Mouse (Mus musculus): ENCODE measurements around the gene Rab23.
"Not testable (repeated sequence)": the region's sequence is repeated elsewhere in the genome, so short reads cannot be mapped to it uniquely, and the experiment has no call there.

Gene Rab23

DNA sequence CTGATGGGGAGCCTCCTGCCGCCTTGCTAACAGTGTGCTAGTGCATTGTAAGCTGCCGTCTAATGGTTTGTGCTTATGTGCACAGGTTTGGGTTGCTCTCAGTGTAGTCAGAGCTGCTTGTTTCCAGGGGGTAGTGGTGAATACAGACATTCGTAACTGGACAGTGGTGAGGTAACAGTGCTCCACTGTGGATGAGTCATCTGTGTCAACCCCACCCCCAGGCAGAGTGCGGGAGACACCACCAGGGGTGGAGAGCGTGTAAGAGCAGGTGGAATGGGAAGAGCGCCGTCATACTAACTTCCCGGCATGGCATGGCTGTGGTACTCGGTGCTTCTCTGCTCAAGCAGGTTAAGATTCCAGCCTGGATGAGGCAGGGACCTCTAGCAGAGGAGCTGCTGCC lies 13.4 kb downstream of the Rab23 start:
- DNase-seq (ENCODE audit: low spot score in 2 of 2), result no peak

DNA sequence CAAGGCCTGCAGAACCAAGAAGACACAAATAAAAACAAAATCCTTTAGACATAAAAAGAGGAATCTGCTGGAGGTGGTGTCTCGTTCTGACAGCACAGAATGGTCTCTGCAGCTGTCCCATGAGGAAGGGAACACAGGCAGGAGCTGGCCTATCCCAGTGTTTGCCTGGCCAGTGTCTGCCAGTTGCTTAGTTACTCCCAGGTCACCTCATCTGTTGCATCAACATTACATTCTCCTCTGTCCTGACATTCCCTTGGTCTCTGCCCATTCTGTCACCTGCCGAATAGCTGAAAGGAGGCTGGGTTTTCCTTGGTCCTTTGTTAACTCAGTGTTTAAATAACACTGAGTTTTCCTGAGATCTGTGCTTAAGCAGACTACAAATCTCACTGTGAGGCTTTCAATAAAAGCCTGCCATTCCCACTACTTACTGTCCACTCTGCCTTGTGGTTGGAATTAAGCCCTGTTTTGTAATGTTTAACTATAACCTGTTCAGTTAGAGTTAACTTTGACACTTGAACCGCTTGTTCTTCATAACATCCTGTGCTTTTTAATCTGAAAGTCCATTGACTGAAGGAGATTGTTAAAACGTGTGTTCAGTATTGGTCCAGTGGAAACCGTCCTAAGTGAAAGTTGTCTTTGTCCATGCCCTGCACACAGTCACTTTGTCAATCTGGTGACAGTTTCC lies 14.5 kb downstream of the Rab23 start:
- DNase-seq (ENCODE audit: low spot score in 2 of 2), result no peak

GRCm38 (mm10) chr1:33738281-33738680 lies 18.6 kb downstream of the Rab23 start:
- DNase-seq (ENCODE audit: low spot score in 2 of 2), result no peak

- DNase-seq (ENCODE audit: low spot score in 2 of 2), result no peak
These were observed 19.1 kb downstream of the Rab23 start for GRCm38 (mm10) chr1:33738681-33739278.

- DNase-seq (ENCODE audit: low spot score in 2 of 2), result peak; percentile 79 to 83
These were observed 19.6 kb downstream of the Rab23 start for GRCm38 (mm10) chr1:33739302-33739701.

DNA sequence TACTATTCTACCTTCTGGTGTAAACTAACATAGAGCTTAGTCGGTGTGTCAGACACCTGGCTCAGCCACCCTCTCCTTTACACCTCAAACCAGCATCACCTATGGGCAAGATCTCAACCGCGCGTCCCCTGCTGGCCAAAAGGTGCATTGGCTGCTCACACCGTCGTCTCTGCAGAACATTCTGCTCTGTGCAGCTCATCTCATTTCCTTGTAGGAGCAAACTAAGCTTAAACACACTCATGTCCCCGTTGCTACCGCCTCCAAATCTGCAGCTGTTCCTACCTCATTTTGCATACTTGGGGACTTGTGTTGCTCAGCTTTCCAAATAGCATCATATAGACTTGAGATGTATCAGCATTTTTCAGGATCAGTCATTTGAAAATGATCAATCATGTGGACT lies 23.2 kb downstream of the Rab23 start:
- DNase-seq (ENCODE audit: low spot score in 2 of 2), result no peak

DNA sequence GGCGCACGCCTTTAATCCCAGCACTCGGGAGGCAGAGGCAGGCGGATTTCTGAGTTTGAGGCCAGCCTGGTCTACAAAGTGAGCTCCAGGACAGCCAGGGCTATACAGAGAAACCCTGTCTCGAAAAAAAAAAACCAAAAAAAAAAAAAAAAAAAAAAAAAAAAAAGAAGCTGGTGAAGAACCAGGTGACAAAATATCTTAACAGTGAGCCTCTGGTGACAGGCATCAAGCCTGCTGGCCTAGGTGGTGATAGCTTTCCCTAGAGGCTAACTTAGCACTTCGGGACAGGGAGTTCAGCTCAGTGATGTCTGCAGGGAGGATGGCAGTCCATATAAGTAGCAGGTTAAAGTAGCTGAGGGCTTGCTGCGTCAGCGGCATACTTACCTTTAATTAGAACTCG lies 25.1 kb downstream of the Rab23 start:
- DNase-seq (ENCODE audit: low spot score in 2 of 2), result not testable (repeated sequence)

GRCm38 (mm10) chr1:33745901-33746300 lies 26.2 kb downstream of the Rab23 start:
- no peak for DNase-seq (ENCODE audit: low spot score in 2 of 2)

DNA sequence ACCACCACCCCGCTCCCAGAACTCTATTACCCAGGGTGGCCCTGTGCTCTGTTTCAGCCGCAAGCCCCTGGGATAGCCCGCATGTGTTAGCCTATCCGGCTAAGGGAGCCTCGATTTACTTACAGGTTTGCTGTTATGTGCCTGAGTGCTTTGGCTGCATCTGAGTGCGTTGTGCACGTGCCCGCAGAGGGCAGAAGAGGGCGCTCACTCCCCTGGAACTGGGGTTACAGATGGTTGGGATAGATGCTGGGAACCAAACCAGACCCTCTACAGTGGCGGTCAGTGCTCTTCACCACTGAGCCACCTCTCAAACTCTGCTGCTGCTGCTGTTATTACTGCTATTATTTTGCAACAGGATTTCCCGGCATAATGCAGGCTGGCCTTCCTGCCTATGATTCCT lies 29.4 kb downstream of the Rab23 start:
- no peak for DNase-seq (ENCODE audit: low spot score in 2 of 2)

DNA sequence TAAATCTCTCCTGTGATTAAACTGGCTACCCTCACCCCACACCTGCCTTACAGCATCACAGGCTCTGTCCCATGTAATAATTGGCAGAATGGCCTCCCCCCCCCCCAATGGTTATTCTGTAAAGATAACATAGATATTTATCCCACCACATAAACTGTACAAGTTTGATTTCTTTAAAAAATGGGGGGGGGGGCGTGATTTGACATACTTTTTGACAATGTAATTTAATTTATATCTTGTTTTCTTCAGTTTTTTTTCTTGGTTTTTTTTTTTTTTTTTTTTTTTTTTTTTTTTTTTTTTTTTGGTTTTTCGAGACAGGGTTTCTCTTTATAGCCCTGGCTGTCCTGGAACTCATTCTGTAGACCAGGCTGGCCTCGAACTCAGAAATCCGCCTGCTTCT lies 30.0 kb downstream of the Rab23 start:
- DNase-seq (ENCODE audit: low spot score in 2 of 2), result not testable (repeated sequence)

DNA sequence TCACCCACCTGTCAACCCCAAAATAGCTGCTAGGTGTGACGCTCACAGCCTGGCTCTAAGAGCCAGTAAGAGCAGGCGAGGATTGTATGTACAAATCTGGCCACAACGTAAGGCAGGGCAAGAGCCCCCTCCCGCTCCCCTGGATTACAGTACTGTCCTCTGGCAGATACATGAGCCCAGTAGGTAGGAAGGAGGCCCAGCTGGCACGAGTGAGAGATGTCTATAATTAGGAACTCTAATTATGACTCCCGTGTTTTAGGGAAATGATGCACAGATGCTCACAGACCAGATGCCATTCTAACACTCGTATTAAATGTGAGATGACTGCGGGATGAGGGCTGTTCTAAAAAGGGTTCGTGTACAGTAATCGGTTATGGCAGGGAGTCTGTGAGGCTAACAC lies 31.6 kb downstream of the Rab23 start:
- DNase-seq (ENCODE audit: low spot score in 2 of 2), result peak in 1 of 2 experiments; percentile 23

- no peak for DNase-seq (ENCODE audit: low spot score in 2 of 2)
These were observed 34.4 kb downstream of the Rab23 start for GRCm38 (mm10) chr1:33754089-33754488.

GRCm38 (mm10) chr1:33754965-33755735 lies 35.5 kb downstream of the Rab23 start:
- DNase-seq (ENCODE audit: low spot score in 2 of 2), result no peak

- DNase-seq (ENCODE audit: low spot score in 2 of 2), result no peak
These were observed 36.1 kb downstream of the Rab23 start for GRCm38 (mm10) chr1:33755799-33756198.

DNA sequence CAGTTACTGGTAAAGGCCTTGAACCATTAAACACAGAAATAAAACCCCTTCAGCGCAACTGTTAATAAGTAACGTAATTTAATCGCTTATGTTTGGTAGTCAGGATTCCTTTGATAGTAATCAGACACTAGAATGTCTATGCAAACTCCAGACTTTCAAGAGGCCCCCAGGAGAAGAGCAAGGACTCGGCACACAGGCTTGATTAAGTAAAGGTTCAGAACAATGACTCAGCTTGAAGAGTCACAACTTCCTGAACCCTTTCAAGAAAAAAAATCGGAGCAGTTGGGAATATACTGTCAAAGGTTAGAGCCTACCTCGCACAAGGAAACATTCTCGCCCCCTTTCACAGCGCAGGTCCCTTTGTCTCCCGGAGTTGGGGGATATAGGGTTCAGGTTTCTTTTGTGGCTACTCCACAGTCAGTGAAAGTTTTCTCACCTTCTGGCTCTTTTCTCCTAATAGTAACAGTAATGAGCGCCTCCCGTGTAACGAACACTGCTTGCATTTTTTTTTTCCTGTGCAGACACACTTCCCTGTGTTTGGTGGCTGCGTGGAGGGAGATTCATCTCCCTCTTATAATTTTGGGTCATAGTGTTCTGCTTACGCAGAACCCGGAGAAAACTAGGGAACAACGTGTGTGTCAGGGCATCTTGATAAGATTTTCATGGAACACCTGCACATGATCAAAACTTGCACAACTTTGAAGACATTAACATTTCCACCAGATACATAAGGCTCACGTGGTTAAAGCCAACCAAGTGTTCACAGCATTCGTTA lies 36.8 kb downstream of the Rab23 start:
- no peak for DNase-seq (ENCODE audit: low spot score in 2 of 2)

DNA sequence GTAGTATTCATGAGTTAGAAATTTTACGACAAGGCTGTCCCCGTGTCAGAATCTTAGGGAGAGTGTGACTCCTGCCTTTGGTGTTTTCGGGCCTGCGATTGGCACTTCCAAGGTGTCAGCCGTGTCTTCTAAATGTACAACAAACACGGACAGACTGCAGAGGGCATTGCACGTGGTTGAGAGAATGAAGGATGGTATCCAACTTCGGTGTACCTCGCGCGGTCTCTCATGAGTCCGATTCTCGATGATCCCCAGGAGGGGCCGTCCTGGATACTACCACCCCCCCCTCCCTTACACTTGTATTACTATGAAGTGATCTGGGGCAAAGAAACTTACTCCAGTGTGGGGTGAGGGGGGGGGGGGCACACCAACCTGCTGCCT lies 37.3 kb downstream of the Rab23 start:
- no peak for DNase-seq (ENCODE audit: low spot score in 2 of 2)

DNA sequence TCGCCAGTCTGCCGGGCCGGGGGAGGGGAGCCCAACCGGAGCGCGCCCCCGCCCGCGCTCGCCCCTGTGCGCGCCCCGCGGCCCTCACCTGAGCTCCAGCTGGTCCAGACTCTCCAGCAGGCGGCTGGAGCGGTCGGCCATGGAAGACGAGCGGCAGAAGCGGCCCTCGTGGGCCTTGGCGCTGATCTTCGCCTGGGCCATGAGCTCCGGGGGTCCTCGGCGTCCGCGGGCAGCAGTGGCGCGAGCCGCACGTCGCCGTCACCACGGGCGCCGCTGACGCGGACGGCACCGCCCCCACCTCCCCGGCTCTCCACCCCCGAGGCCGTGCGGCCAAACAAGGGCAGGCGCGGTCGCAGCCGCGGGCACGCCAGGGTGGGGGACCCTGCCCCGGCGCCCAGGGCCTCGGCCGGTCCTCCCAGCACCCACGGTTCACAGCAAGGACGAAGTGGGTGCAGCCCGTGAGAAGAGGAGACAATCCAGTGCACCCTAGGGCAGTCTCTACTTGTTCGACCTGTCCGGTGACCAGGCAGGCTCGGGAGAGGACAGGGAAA lies 37.9 kb downstream of the Rab23 start, which contains the start of gene Bag2:
Bag2 (minus strand) TSS at position 305 of the 551 bp plus-strand sequence.
- DNase-seq (ENCODE audit: low spot score in 2 of 2), result peak; percentile 46 to 61

DNA sequence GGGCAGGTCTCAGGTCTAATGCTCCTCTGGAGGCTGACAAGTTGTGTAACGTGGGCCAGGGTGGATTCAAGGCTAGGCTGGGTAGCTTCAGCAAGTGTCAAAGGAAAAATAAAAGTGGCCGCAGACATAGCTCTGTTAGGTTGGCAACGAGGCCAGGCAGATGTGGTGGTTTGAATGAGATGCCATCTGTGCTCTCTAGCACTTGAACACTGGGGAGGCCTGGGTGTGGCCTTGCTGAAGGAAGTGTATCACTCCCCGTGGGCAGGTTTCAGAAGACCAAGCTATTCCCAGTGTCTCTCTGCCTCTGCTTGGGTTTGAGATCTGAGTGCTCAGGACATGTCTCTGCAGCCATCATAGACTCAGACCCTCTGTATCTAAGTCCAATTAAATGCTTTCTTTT lies 38.8 kb downstream of the Rab23 start:
- DNase-seq (ENCODE audit: low spot score in 2 of 2), result no peak

DNA sequence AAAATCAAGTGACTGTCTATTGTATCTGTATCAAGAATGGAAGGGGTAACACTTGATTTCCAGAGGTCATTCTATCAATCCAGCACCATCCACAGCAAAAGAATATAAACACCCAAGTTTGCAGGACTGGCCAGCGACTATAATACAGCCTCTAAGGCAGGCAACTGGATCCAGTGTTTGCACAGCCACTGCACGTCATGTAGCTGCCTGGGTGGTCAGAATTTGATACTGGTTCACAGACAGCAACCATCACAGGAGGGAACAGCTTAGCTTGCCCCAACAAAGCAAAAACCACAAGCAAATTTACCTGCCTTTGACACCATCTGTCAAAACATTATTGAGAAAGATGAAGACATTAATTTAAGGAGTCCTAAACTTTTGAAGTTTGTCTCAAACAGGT lies 44.1 kb downstream of the Rab23 start:
- DNase-seq (ENCODE audit: low spot score in 2 of 2), result no peak

DNA sequence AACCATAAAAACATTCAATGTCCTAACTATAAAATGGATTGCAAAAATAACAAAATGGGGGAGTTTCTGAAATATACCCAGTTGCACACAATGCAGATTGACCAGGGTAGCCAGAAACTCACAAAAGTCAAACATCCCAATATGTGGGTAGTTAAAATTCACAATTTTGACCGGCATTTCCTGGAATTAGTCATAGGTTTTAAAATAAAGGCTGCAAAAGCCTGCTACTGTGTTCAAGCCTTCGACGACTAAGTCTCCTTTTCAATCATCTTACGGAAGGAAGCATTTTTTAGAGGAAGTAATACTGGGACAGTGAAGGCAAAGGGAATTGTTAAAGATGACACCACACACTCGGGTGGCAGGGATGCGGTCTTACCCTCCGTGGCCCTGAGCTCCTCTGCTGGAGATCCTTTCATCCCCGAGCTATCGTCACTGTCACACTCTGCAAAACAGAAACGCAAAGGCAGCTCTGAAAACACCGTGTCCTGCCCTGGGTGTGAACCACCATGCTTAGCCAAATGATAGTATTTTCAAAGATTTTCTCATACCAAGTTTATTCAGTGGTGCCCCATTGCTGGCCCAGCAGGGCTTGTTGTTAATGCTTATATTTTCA lies 45.9 kb downstream of the Rab23 start:
- no peak for DNase-seq (ENCODE audit: low spot score in 2 of 2)

Measured in cerebellum, postnatal 4 days (tissue).